Mouse (Mus musculus): ENCODE results near the gene Gm4131. TPM values are rescaled to one million over a fixed set of nuclear protein-coding genes. Genes with fewer than 3 reads are reported as not detected.

The Gm4131 gene
- polyA plus RNA-seq, 1 experiment from 2014 or later: 0.17 TPM

DNA sequence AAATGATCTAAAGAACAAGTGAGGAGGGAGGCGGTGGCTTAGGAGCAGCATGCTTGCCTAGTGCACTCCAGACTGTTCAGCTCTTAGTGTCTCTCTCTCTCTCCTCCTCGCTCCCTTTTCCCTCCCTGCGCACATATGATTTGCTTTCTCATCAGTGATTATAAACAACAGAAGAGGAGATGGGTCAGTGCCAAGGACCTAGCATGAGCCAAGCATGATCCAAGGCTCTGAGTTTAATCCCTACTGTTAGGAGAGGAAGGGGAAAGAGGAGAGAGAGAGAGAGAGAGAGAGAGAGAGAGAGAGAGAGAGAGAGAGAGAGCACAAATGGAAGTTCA, 119.5 kb downstream of the Gm4131 start:
- ATAC-seq (ENCODE audit: low read depth): no peak
- no peak overlapping the region for H3K4me2 ChIP-seq (ENCODE audit: low read depth, low read length)

DNA sequence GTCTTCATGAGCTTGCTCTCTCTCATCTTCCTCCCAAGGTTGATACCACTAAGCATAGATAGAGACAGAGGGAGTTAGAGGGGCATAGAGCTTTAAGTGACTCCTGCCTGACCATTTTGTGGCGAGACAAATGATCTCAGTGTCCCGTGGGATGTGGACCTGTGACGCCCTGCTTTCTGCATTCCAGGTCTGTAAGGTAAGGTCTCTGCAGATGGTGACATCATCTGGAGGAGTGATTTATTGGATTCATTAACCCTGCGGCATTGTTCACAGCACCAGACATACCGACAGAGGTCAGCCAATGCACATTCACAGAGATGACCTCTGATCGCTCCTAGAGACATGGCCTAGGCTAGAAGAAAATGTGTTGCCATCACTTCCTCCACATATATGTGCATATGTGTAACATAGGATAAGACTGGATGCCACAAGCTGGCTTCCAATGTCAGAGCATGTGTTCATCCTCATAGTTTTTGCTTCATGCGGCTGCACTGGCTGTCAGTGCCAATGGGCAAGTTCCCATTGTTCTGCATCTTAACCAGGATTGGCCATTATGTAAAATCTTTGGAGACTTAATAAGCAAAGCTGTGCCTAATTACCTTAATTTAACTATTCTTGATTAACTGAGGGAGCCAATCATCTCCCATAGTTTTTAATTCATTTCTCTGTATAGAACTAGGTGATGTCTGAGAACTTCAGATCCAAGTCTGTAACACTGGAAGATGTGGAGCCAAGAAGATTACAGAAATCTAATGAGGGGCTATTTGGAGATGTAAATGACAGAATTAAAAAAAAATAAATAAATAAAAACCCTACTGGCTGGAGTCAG, 120.1 kb downstream of the Gm4131 start:
- WGBS: 57% methylated on average over 7 of the region's 7 CpGs
- Histone ChIP-seq H3K4me3 (ENCODE audit: low read depth, low read length) (no peak overlapping the region), H3K27ac (ENCODE audit: low read depth, low read length) (no peak overlapping the region), H3K36me3 (ENCODE audit: control insufficient read depth, insufficient read depth, low read length) (no peaks in the 10 kb centered on the region), H3K9ac (replicated peaks; ENCODE audit: low read depth, low read length) (no peak overlapping the region), H3K4me2 (ENCODE audit: low read depth, low read length) (no peak overlapping the region), H3K9me3 (ENCODE audit: control insufficient read depth, low read length) (no peaks in the 10 kb centered on the region), H3K27me3 (ENCODE audit: control insufficient read depth, insufficient read depth, low read length) (no peaks in the 10 kb centered on the region), H3K4me1 (ENCODE audit: control insufficient read depth, insufficient read depth, low read length) (no peaks in the 10 kb centered on the region)
- ATAC-seq (ENCODE audit: low read depth): no peak

More for the DNA sequence above, 119.5 kb downstream of the Gm4131 start:
- 86% methylated on average over 3 of the region's 3 CpGs for WGBS
- no peak overlapping the region for H3K9ac ChIP-seq (replicated peaks; ENCODE audit: low read depth, low read length)
- H3K36me3 ChIP-seq (ENCODE audit: control insufficient read depth, insufficient read depth, low read length): no peaks in the 10 kb centered on the region
- H3K27me3 ChIP-seq (ENCODE audit: control insufficient read depth, insufficient read depth, low read length): no peaks in the 10 kb centered on the region
- no peaks in the 10 kb centered on the region for H3K9me3 ChIP-seq (ENCODE audit: control insufficient read depth, low read length)
- no peak overlapping the region for H3K27ac ChIP-seq (ENCODE audit: low read depth, low read length)
- H3K4me1 ChIP-seq (ENCODE audit: control insufficient read depth, insufficient read depth, low read length): no peaks in the 10 kb centered on the region
- no peak overlapping the region for H3K4me3 ChIP-seq (ENCODE audit: low read depth, low read length)

DNA sequence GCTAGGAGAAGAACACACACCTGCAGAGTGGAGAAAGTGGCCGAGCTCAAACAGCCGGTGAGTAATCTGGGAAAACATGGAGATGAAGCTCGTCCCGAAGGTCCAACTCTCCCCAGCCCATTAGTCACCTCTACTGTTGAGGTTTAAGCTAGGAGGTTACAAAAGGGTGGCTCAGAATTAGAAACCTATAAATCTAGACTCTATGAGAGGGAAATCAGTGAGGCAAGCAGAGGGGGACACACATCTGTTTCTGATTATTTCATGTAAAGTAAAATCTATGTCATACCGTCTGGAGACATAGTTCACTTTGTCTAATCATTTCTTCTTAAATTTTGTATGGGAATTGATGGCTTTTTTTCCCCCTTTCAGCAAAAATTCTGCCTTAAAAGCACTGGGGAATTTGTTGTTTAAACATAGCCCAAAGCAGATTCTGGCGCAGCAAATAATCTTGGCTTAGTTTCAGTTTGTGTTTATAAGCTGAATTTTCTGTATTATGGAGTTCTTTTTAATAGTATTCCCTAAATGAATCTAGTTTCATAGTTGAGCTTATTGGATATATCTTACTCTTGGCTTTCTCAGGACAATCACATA, 122.8 kb downstream of the Gm4131 start:
- no peak for ATAC-seq (ENCODE audit: low read depth)
- H3K36me3 ChIP-seq (ENCODE audit: control insufficient read depth, insufficient read depth, low read length): no peaks in the 10 kb centered on the region
- WGBS: 78% methylated on average over 6 of the region's 6 CpGs
- H3K9ac ChIP-seq (replicated peaks; ENCODE audit: low read depth, low read length): no peak overlapping the region
- no peak overlapping the region for H3K4me3 ChIP-seq (ENCODE audit: low read depth, low read length)
- H3K9me3 ChIP-seq (ENCODE audit: control insufficient read depth, low read length): no peaks in the 10 kb centered on the region
- H3K27ac ChIP-seq (ENCODE audit: low read depth, low read length): no peak overlapping the region
- H3K27me3 ChIP-seq (ENCODE audit: control insufficient read depth, insufficient read depth, low read length): no peaks in the 10 kb centered on the region
- no peaks in the 10 kb centered on the region for H3K4me1 ChIP-seq (ENCODE audit: control insufficient read depth, insufficient read depth, low read length)
- H3K4me2 ChIP-seq (ENCODE audit: low read depth, low read length): no peak overlapping the region

DNA sequence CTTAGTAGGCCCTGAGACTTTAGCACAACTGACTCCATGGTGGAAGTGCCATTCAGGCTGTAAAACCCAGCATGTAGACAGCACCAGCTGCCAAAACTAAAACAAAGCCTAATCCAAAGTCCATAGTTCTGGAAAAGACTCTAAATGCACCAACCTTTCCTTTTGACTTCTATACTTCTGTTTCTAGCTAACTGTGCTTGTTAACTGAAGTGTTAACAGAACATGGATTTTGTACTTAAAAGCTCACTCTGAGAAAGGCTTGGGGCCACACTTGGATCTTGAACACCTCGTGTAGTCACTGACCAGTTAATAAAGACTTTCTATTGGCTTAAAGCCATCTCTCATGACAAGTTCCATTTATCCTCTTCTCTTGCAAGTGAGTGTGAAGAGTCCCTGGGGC, 123.8 kb downstream of the Gm4131 start:
- WGBS: 84% methylated on average over 1 of the region's 1 CpGs
- no peak overlapping the region for H3K9ac ChIP-seq (replicated peaks; ENCODE audit: low read depth, low read length)
- no peak for ATAC-seq (ENCODE audit: low read depth)

DNA sequence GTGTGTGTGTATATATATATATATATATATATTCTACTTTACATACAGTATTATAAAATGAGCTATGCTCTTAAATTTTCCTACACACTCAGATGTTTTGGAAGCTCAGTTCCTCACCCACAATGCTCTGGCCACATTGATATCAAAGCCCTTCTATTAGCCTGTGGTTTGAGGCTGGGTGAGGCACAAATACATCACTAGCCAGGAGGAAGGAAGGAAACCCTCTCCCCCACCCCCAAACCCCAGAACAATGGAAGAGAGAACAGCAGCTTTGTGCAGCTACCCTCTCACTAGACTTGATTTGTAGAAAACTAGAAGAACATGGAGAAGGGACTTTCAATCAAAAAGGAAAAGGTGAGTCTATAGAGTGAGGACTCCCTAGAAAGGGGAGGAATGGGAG, 126.7 kb downstream of the Gm4131 start:
- Histone ChIP-seq H3K9me3 (ENCODE audit: control insufficient read depth, low read length) (no peaks in the 10 kb centered on the region), H3K4me3 (ENCODE audit: low read depth, low read length) (no peak overlapping the region), H3K36me3 (ENCODE audit: control insufficient read depth, insufficient read depth, low read length) (no peaks in the 10 kb centered on the region), H3K4me2 (ENCODE audit: low read depth, low read length) (no peak overlapping the region), H3K9ac (replicated peaks; ENCODE audit: low read depth, low read length) (no peak overlapping the region), H3K27me3 (ENCODE audit: control insufficient read depth, insufficient read depth, low read length) (no peaks in the 10 kb centered on the region), H3K4me1 (ENCODE audit: control insufficient read depth, insufficient read depth, low read length) (no peaks in the 10 kb centered on the region), H3K27ac (ENCODE audit: low read depth, low read length) (no peak overlapping the region)
- no peak for ATAC-seq (ENCODE audit: low read depth)

More for the DNA sequence above, 123.8 kb downstream of the Gm4131 start:
- H3K4me2 ChIP-seq (ENCODE audit: low read depth, low read length): no peak overlapping the region
- H3K36me3 ChIP-seq (ENCODE audit: control insufficient read depth, insufficient read depth, low read length): no peaks in the 10 kb centered on the region
- no peaks in the 10 kb centered on the region for H3K27me3 ChIP-seq (ENCODE audit: control insufficient read depth, insufficient read depth, low read length)
- H3K4me1 ChIP-seq (ENCODE audit: control insufficient read depth, insufficient read depth, low read length): no peaks in the 10 kb centered on the region
- no peak overlapping the region for H3K4me3 ChIP-seq (ENCODE audit: low read depth, low read length)
- H3K9me3 ChIP-seq (ENCODE audit: control insufficient read depth, low read length): no peaks in the 10 kb centered on the region
- no peak overlapping the region for H3K27ac ChIP-seq (ENCODE audit: low read depth, low read length)

DNA sequence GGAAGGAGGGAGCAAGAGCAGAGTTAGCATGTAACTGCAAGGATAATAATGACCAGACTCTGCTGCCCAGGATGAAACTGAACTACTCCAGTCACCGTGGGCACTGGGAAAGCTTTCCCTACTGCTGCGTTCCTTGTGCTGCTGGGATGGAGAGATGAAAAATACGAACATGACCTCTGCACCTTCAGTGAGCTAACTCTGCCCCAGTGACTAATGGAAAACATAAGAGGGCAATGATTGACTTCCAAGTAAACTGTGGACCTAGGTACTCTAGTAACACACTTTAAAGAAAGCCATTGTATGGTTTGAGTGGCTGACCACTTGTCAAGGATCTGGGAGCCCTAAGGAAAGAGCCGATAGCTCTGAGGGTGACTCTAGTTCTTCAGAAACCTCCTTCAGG, 128.5 kb downstream of the Gm4131 start:
- no peak for ATAC-seq (ENCODE audit: low read depth)
- no peaks in the 10 kb centered on the region for H3K27me3 ChIP-seq (ENCODE audit: control insufficient read depth, insufficient read depth, low read length)
- H3K9me3 ChIP-seq (ENCODE audit: control insufficient read depth, low read length): no peaks in the 10 kb centered on the region
- no peaks in the 10 kb centered on the region for H3K4me1 ChIP-seq (ENCODE audit: control insufficient read depth, insufficient read depth, low read length)
- H3K4me2 ChIP-seq (ENCODE audit: low read depth, low read length): no peak overlapping the region
- 91% methylated on average over 4 of the region's 4 CpGs for WGBS
- no peaks in the 10 kb centered on the region for H3K36me3 ChIP-seq (ENCODE audit: control insufficient read depth, insufficient read depth, low read length)
- H3K27ac ChIP-seq (ENCODE audit: low read depth, low read length): no peak overlapping the region
- no peak overlapping the region for H3K9ac ChIP-seq (replicated peaks; ENCODE audit: low read depth, low read length)
- no peak overlapping the region for H3K4me3 ChIP-seq (ENCODE audit: low read depth, low read length)

DNA sequence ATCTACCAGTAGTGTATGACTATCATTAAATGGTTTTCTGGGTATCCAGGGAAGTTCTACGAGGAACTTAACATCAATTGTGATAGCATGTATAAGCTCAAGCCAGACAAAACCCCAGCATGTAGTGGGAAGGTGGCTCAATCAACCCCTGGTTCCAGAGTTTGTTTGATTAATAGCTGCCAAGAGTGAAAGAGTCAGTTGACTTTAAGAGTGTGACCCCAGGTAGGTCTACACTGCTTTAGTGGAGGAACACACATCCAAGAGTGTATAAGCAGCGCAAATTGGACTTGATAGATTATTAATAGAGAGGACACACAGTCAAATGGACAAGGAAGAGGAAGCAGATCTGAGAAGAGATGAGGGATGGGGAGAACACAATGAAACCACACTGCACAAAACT, 128.9 kb downstream of the Gm4131 start:
- no peak for ATAC-seq (ENCODE audit: low read depth)

DNA sequence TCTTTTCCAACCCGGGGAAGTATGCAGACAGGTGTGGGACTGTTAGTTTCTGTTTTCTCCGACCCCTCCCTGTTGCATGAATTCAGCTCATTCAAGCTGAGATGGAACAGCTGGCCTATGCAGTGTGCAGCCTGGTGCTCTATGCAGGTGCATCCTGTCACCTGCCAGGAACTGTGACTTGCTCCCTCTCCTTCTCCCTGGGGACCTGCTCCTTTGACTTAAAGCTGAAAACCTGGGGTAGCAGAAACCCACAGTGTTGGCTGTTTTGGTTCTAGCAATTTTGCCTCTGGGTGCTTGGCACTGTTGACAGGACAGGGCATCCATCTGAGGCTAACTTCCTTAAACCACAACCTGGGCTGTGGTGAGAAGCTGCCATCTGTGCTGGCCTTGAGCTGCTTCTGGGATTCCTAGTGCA, 141.4 kb downstream of the Gm4131 start:
- Histone ChIP-seq H3K27ac (ENCODE audit: low read depth, low read length) (no peak overlapping the region), H3K4me2 (ENCODE audit: low read depth, low read length) (no peak overlapping the region), H3K36me3 (ENCODE audit: control insufficient read depth, insufficient read depth, low read length) (no peaks in the 10 kb centered on the region), H3K9me3 (ENCODE audit: control insufficient read depth, low read length) (no peaks in the 10 kb centered on the region), H3K4me3 (ENCODE audit: low read depth, low read length) (no peak overlapping the region), H3K4me1 (ENCODE audit: control insufficient read depth, insufficient read depth, low read length) (no peaks in the 10 kb centered on the region), H3K27me3 (ENCODE audit: control insufficient read depth, insufficient read depth, low read length) (no peaks in the 10 kb centered on the region), H3K9ac (replicated peaks; ENCODE audit: low read depth, low read length) (no peak overlapping the region)
- no peak for ATAC-seq (ENCODE audit: low read depth)
- 70% methylated on average over 2 of the region's 2 CpGs for WGBS

More for the DNA sequence above, 128.9 kb downstream of the Gm4131 start:
- Histone ChIP-seq H3K4me2 (ENCODE audit: low read depth, low read length) (no peak overlapping the region), H3K27me3 (ENCODE audit: control insufficient read depth, insufficient read depth, low read length) (no peaks in the 10 kb centered on the region), H3K4me1 (ENCODE audit: control insufficient read depth, insufficient read depth, low read length) (no peaks in the 10 kb centered on the region), H3K36me3 (ENCODE audit: control insufficient read depth, insufficient read depth, low read length) (no peaks in the 10 kb centered on the region), H3K4me3 (ENCODE audit: low read depth, low read length) (no peak overlapping the region), H3K9me3 (ENCODE audit: control insufficient read depth, low read length) (no peaks in the 10 kb centered on the region), H3K9ac (replicated peaks; ENCODE audit: low read depth, low read length) (no peak overlapping the region), H3K27ac (ENCODE audit: low read depth, low read length) (no peak overlapping the region)
- 91% methylated on average over 2 of the region's 2 CpGs for WGBS

DNA sequence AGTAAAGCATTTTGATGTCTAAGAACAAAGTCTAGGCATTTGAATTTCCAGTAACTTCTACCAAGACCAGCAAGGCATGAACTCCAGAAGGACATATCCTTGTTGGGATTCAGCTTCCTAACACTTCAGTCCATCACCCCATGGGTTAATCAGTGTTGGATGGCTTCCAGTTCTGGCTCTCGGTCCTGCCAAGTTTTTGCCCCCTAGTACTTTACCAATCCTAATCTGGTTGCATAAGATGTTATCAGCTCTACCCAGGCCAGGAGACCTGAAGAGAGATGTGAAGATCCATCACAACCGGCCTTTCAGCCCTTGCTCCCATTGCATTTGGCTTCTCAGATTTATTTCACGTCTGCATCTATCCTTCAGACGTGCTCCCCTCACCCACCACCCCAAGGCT, 144.5 kb downstream of the Gm4131 start:
- no peak overlapping the region for H3K4me3 ChIP-seq (ENCODE audit: low read depth, low read length)
- H3K27me3 ChIP-seq (ENCODE audit: control insufficient read depth, insufficient read depth, low read length): no peaks in the 10 kb centered on the region
- WGBS: 58% methylated on average over 4 of the region's 4 CpGs
- H3K4me2 ChIP-seq (ENCODE audit: low read depth, low read length): no peak overlapping the region
- H3K4me1 ChIP-seq (ENCODE audit: control insufficient read depth, insufficient read depth, low read length): no peaks in the 10 kb centered on the region
- no peaks in the 10 kb centered on the region for H3K36me3 ChIP-seq (ENCODE audit: control insufficient read depth, insufficient read depth, low read length)
- ATAC-seq (ENCODE audit: low read depth): no peak
- H3K27ac ChIP-seq (ENCODE audit: low read depth, low read length): no peak overlapping the region
- H3K9ac ChIP-seq (replicated peaks; ENCODE audit: low read depth, low read length): no peak overlapping the region
- H3K9me3 ChIP-seq (ENCODE audit: control insufficient read depth, low read length): no peaks in the 10 kb centered on the region
